Mouse (Mus musculus) left cerebral cortex, postnatal 36 days (tissue): ENCODE measurements around the gene Plaur. TPM values are rescaled to one million over a fixed set of nuclear protein-coding genes. Genes with fewer than 3 reads are reported as not detected.

Experiments used
- DNase-seq, 2 experiments: peaks; one replicate each; pipeline ENCODE4 v3.0.0; 2021 to 2022; ENCODE audit warnings: low spot score in 2 of 2, mixed read lengths in 1 of 2
- intact Hi-C: fragments of 180-260 bp; cut with DNase I; formaldehyde crosslinking; loops from one replicate; pipeline ENCODE4 v1.15.1; 2025
- total RNA-seq, 2 experiments: library from RNA; stranded (reverse); gene quantifications; 2 replicates each; pipeline ENCODE4 v1.2.3; 2021

Plaur gene
- total RNA-seq, 2 experiments from 2014 or later, result 0.91 to 1.7 TPM

- intact Hi-C loops, result no loop called here
- DNase-seq, result no peak
Observed at GRCm38 (mm10) chr7:24442313-24442712, 20.0 kb upstream of the Plaur start.

- intact Hi-C loops, result loop anchor here (2.0 kb wide), 1 partner anchor 35 kb away; no protein-coding TSS in a partner anchor
- DNase-seq, result peak in 1 of 2 experiments; percentile 28
Observed at GRCm38 (mm10) chr7:24445266-24445926, 16.9 kb upstream of the Plaur start.

GRCm38 (mm10) chr7:24446697-24447340 is 15.5 kb upstream of the Plaur start:
- DNase-seq, result peak; percentile 66 to 68
- intact Hi-C loops, result no loop called here

GRCm38 (mm10) chr7:24448782-24449517 is 13.3 kb upstream of the Plaur start:
- DNase-seq, result peak in 1 of 2 experiments; percentile 50
- intact Hi-C loops, result no loop called here

- intact Hi-C loops, result no loop called here
- DNase-seq, result no peak
Observed at GRCm38 (mm10) chr7:24450585-24451017, 11.7 kb upstream of the Plaur start.

GRCm38 (mm10) chr7:24451855-24452311 is 10.4 kb upstream of the Plaur start, which contains the start of gene Irgc1:
Gene Irgc1, minus strand, starts transcription at chr7:24452297.
- DNase-seq, result no peak
- intact Hi-C loops, result no loop called here

- no peak for DNase-seq
- intact Hi-C loops, result no loop called here
Observed at GRCm38 (mm10) chr7:24454199-24454598, 8.1 kb upstream of the Plaur start.

- no peak for DNase-seq
- intact Hi-C loops, result no loop called here
Observed at GRCm38 (mm10) chr7:24455726-24456125, 6.6 kb upstream of the Plaur start.

GRCm38 (mm10) chr7:24457726-24458370 is 4.4 kb upstream of the Plaur start:
- intact Hi-C loops, result no loop called here
- DNase-seq, result no peak

GRCm38 (mm10) chr7:24459440-24459839 is 2.8 kb upstream of the Plaur start:
- no peak for DNase-seq
- intact Hi-C loops, result no loop called here

- DNase-seq, result no peak
- intact Hi-C loops, result no loop called here
Observed at GRCm38 (mm10) chr7:24459843-24460242, 2.4 kb upstream of the Plaur start.

GRCm38 (mm10) chr7:24461376-24462051 is 770 bp upstream of the Plaur start:
- no peak for DNase-seq

GRCm38 (mm10) chr7:24466835-24467234 is 4.6 kb downstream of the Plaur start:
- intact Hi-C loops, result no loop called here
- DNase-seq, result no peak

More at GRCm38 (mm10) chr7:24461376-24462051, 770 bp upstream of the Plaur start:
- intact Hi-C loops, result no loop called here

- DNase-seq, result no peak
- intact Hi-C loops, result no loop called here
Observed at GRCm38 (mm10) chr7:24467886-24468285, 5.6 kb downstream of the Plaur start.

GRCm38 (mm10) chr7:24469126-24469525 is 6.8 kb downstream of the Plaur start:
- DNase-seq, result no peak
- intact Hi-C loops, result no loop called here

GRCm38 (mm10) chr7:24470356-24470755 is 8.1 kb downstream of the Plaur start:
- intact Hi-C loops, result loop anchor here (5.0 to 10.0 kb wide), 2 partner anchors 47 to 194 kb away; no protein-coding TSS in a partner anchor
- DNase-seq, result no peak

GRCm38 (mm10) chr7:24472442-24472841 is 10.2 kb downstream of the Plaur start:
- intact Hi-C loops, result loop anchor here (5.0 to 10.0 kb wide), 2 partner anchors 45 to 192 kb away; no protein-coding TSS in a partner anchor
- DNase-seq, result no peak

- DNase-seq, result peak in 1 of 2 experiments; percentile 8
- intact Hi-C loops, result loop anchor here (5.0 to 10.0 kb wide), 2 partner anchors 44 to 192 kb away; no protein-coding TSS in a partner anchor
Observed at GRCm38 (mm10) chr7:24472937-24473336, 10.7 kb downstream of the Plaur start.
